Comparison of ENCODE assay signal across 30 mouse cellular contexts in genomic region chr13:30858421-30858820, GRCm38 (mm10).
DNase-seq lines count a peak whose midpoint lies in the region; ATAC-seq and TF ChIP-seq lines count a peak whose summit lies in the region.
"Had no signal": no experiment of that assay in that cellular context is flagged by ENCODE, and none has a peak within 500 bp of the region (broad histone marks: within the 10 kb centered on the region; RNA-seq: fewer than 3 reads in every experiment).

No protein-coding gene starts in this region.

- no peak overlapping the region for H3K4me3 ChIP-seq in embryonic facial prominence, embryonic 14.5 days (ENCODE audit: low read depth, low read length)
- H3K4me3 ChIP-seq in embryonic facial prominence, embryonic 10.5 days = no peak overlapping the region
- H3K4me3 ChIP-seq in kidney, adult 2 months (ENCODE audit: insufficient read depth, low read depth, low read length) = no peak overlapping the region
- H3K4me3 ChIP-seq in lung, adult 2 months (replicated peaks; ENCODE audit: extremely low read depth, low read depth, low read length) = no peak overlapping the region
- H3K4me3 ChIP-seq: forebrain, embryonic 13.5 days; hindbrain, embryonic 12.5 days; intestine, embryonic 15.5 days; limb, embryonic 10.5 days; limb, embryonic 15.5 days; liver, embryonic 13.5 days; lung, embryonic 15.5 days; midbrain, embryonic 10.5 days; myocyte; neural tube, embryonic 12.5 days had no signal

- DNase-seq in embryonic facial prominence, embryonic 14.5 days (ENCODE audit: low spot score) = peak; percentile 41
- DNase-seq in embryonic facial prominence, embryonic 10.5 days (ENCODE audit: low spot score) = no peak
- DNase-seq in kidney, adult 2 months = peak; percentile 18
- no peak for DNase-seq in kidney, adult 9 months
- DNase-seq in lung, postnatal 25 days (ENCODE audit: low spot score) = peak; percentile 8
- DNase-seq in lung, adult 2 months = no peak
- DNase-seq in telencephalon, adult 2 months (ENCODE audit: low read depth, low spot score) = peak; percentile 17
- no peak for DNase-seq in adrenal gland, adult 2 months
- DNase-seq: adrenal gland, postnatal 14 days; cerebellum, adult 18-20 months; cerebellum, postnatal 14 days; gastrocnemius, postnatal 25 days; kidney, postnatal 25 days; liver, embryonic 13.5 days; right cerebral cortex, adult 18-20 months; spleen, adult 18-20 months; thymus, adult 18-20 months; thymus, postnatal 36 days had no signal

- TF ChIP-seq CTCF in kidney, adult 2 months (conservative IDR thresholded peaks at IDR 0.05; ENCODE audit: insufficient read depth, insufficient read length, low read depth, low read length) = no peak
- TF ChIP-seq CTCF in lung, adult 2 months (IDR thresholded peaks at IDR 0.05; ENCODE audit: insufficient read depth, low read length) = no peak

- peaks cover 34% of the 10 kb centered on the region for H3K36me3 ChIP-seq in embryonic facial prominence, embryonic 14.5 days (ENCODE audit: control insufficient read depth, insufficient read depth, low read length)
- H3K36me3 ChIP-seq in embryonic facial prominence, embryonic 10.5 days (replicated peaks) = peaks cover 29% of the 10 kb centered on the region
- peaks cover 4% of the 10 kb centered on the region for H3K36me3 ChIP-seq in kidney, adult 2 months (ENCODE audit: control insufficient read depth, insufficient read depth, low read length)

- no peak overlapping the region for H3K4me2 ChIP-seq in embryonic facial prominence, embryonic 14.5 days (ENCODE audit: low read depth, low read length)
- H3K4me2 ChIP-seq: forebrain, embryonic 13.5 days; hindbrain, embryonic 12.5 days; intestine, embryonic 15.5 days; limb, embryonic 15.5 days; liver, embryonic 13.5 days; lung, embryonic 15.5 days; neural tube, embryonic 12.5 days had no signal

- WGBS in embryonic facial prominence, embryonic 14.5 days = 87% methylated on average over 3 of the region's 3 CpGs
- WGBS in embryonic facial prominence, embryonic 10.5 days = 95% methylated on average over 3 of the region's 3 CpGs
- 86% methylated on average over 3 of the region's 3 CpGs for WGBS in kidney, adult 2 months
- 73% methylated on average over 3 of the region's 3 CpGs for WGBS in lung, adult 2 months

- H3K27ac ChIP-seq in embryonic facial prominence, embryonic 14.5 days (replicated peaks; ENCODE audit: low read depth, low read length) = no peak overlapping the region
- H3K27ac ChIP-seq in embryonic facial prominence, embryonic 10.5 days (replicated peaks) = no peak overlapping the region
- H3K27ac ChIP-seq in kidney, adult 2 months (ENCODE audit: insufficient read depth, low read depth, low read length) = no peak overlapping the region
- H3K27ac ChIP-seq: forebrain, embryonic 13.5 days; hindbrain, embryonic 12.5 days; hindbrain, postnatal 0 days; intestine, embryonic 15.5 days; limb, embryonic 10.5 days; limb, embryonic 15.5 days; liver, embryonic 13.5 days; lung, embryonic 15.5 days; midbrain, embryonic 10.5 days; neural tube, embryonic 12.5 days had no signal

- H3K27me3 ChIP-seq in embryonic facial prominence, embryonic 14.5 days (replicated peaks; ENCODE audit: control insufficient read depth, insufficient read depth, low read length) = no peaks in the 10 kb centered on the region
- no peaks in the 10 kb centered on the region for H3K27me3 ChIP-seq in embryonic facial prominence, embryonic 10.5 days (replicated peaks; ENCODE audit: low read depth, poor library complexity, severe bottlenecking)
- no peaks in the 10 kb centered on the region for H3K27me3 ChIP-seq in kidney, adult 2 months (replicated peaks; ENCODE audit: control insufficient read depth, insufficient read depth, low read length)
- H3K27me3 ChIP-seq: CH12.LX; forebrain, embryonic 13.5 days; hindbrain, embryonic 12.5 days; intestine, embryonic 15.5 days; limb, embryonic 15.5 days; liver, embryonic 13.5 days; lung, embryonic 15.5 days; neural tube, embryonic 12.5 days had no signal

- no peak for TF ChIP-seq POLR2A in kidney, adult 2 months (IDR thresholded peaks at IDR 0.05; ENCODE audit: low read depth, low read length)
- no peak for TF ChIP-seq POLR2A in lung, adult 2 months (IDR thresholded peaks at IDR 0.05; ENCODE audit: borderline replicate concordance, extremely low read depth, low read depth, low read length)

- ATAC-seq in embryonic facial prominence, embryonic 14.5 days (ENCODE audit: low read depth) = no peak
- ATAC-seq: forebrain, embryonic 13.5 days; hindbrain, postnatal 0 days; intestine, embryonic 15.5 days; midbrain, embryonic 16.5 days had no signal

- no peak overlapping the region for H3K9ac ChIP-seq in embryonic facial prominence, embryonic 14.5 days (ENCODE audit: low read depth, low read length)
- H3K9ac ChIP-seq: forebrain, embryonic 13.5 days; hindbrain, embryonic 12.5 days; intestine, embryonic 15.5 days; limb, embryonic 15.5 days; liver, embryonic 13.5 days; lung, embryonic 15.5 days; neural tube, embryonic 12.5 days had no signal

- no peaks in the 10 kb centered on the region for H3K9me3 ChIP-seq in embryonic facial prominence, embryonic 14.5 days (ENCODE audit: control insufficient read depth, low read length)
- no peaks in the 10 kb centered on the region for H3K9me3 ChIP-seq in embryonic facial prominence, embryonic 10.5 days
- H3K9me3 ChIP-seq: forebrain, embryonic 13.5 days; hindbrain, embryonic 12.5 days; intestine, embryonic 15.5 days; limb, embryonic 10.5 days; limb, embryonic 15.5 days; liver, embryonic 13.5 days; lung, embryonic 15.5 days; midbrain, embryonic 10.5 days; neural tube, embryonic 12.5 days had no signal

- H3K4me1 ChIP-seq in embryonic facial prominence, embryonic 14.5 days (ENCODE audit: control insufficient read depth, insufficient read depth, low read length) = no peaks in the 10 kb centered on the region
- no peaks in the 10 kb centered on the region for H3K4me1 ChIP-seq in embryonic facial prominence, embryonic 10.5 days
- no peaks in the 10 kb centered on the region for H3K4me1 ChIP-seq in kidney, adult 2 months (ENCODE audit: control insufficient read depth, insufficient read depth, low read length)
- H3K4me1 ChIP-seq in lung, adult 2 months (ENCODE audit: control insufficient read depth, insufficient read depth, low read length) = no peaks in the 10 kb centered on the region
- H3K4me1 ChIP-seq: forebrain, embryonic 13.5 days; hindbrain, embryonic 12.5 days; intestine, embryonic 15.5 days; limb, embryonic 10.5 days; limb, embryonic 15.5 days; liver, embryonic 13.5 days; lung, embryonic 15.5 days; midbrain, embryonic 10.5 days; neural tube, embryonic 12.5 days had no signal

Comparison
In these comparisons a context has a peak if more than half of its experiments do, and no peak if none do; other contexts are left out.
1. DNase-seq: peak in embryonic facial prominence, embryonic 14.5 days (single experiment), kidney, adult 2 months (single experiment), lung, postnatal 25 days (single experiment) and telencephalon, adult 2 months (single experiment); none in embryonic facial prominence, embryonic 10.5 days (single experiment), kidney, adult 9 months (single experiment), lung, adult 2 months (single experiment) and adrenal gland, adult 2 months (single experiment).